Mouse (Mus musculus): ENCODE measurements around the gene Tmem252. TPM values are rescaled to one million over a fixed set of nuclear protein-coding genes. Genes with fewer than 3 reads are reported as not detected.

Gene Tmem252
- not detected in 2 replicates for polyA plus RNA-seq (2012)

DNA sequence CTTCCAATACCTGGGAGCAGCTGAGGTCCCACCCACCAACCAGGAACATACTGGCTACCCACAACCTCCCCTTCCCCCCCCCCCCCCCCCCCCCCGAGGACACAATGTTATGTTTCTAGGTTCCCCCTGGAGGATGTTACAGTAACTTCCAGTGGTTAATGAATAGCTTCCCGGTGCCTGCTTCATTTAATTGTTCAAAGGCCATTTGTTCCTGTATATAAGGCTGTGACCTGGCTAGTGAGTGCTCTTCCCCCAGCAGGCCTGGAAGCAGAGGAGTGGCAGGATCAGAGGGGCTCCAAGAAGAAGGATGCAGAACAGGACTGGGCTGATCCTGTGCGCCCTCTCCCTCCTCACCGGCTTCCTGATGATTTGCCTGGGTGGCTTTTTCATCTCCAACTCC lies at the start of gene Tmem252:
Gene Tmem252 (plus strand): TSS at position 247 of the 400 bp plus-strand sequence.
- no peak for TF ChIP-seq GATA1 (IDR thresholded peaks at IDR 0.05; ENCODE audit: low read length)

DNA sequence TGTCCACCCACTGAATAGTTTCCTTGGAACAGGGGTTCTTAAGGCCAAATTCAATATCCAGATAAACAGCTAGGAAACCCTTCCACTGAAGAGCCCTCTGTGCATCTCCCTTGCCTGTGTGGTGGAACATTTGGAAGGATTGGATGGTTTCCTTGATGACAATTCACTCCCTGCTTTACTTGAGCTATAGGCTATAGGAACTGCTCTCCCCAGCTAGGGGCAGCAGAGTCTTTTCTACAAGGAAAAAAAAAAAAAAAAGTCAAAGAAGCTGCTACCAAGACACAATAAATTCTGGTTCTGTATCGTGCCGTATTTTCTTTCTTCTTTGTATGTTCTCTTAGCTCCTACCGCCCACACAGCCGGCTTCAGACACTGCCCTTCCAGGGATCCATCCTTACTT lies 45.8 kb upstream of the Tmem252 start:
- TF ChIP-seq GATA1 (IDR thresholded peaks at IDR 0.05; ENCODE audit: low read length) = no peak

DNA sequence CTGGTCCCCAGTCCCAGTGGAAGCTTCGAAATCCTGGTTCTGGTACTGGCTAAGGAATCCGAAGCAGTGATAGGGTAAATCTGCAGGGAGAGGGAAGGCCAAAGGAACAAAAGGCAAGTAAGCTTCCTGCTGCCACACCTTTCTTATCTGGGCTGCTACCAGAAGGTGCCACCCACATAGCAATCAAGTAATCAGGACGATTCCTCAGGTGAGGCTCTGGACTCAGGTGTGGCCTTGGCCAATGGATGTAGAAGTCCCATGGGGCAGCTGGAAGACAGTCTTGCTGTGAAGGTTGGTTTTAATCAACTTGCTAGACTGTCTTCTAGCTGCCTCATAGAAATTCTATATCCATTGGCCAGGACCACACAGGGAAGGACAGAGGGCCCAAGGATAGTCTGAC lies 40.8 kb upstream of the Tmem252 start:
- no peak for TF ChIP-seq GATA1 (IDR thresholded peaks at IDR 0.05; ENCODE audit: low read length)

DNA sequence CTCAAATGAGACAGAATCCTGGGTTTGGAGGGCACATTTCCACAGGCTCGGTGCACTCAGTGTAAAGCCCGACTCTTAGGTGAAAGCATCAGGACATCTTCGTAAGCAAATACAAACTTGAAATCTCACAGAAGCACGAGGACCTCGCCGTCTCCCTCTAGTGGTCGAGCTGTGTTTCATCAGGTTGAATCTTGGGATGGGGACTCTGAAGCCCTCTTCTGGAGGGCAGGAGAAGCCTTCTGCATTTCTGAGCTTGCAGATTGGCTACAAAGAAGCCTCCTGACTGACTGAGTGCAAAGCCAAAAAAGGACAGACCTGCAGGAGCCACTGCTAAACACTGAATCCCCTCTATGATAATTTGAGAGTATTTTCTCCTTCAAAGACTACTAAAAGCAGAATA lies 39.2 kb upstream of the Tmem252 start:
- TF ChIP-seq GATA1 (IDR thresholded peaks at IDR 0.05; ENCODE audit: low read length) = no peak

DNA sequence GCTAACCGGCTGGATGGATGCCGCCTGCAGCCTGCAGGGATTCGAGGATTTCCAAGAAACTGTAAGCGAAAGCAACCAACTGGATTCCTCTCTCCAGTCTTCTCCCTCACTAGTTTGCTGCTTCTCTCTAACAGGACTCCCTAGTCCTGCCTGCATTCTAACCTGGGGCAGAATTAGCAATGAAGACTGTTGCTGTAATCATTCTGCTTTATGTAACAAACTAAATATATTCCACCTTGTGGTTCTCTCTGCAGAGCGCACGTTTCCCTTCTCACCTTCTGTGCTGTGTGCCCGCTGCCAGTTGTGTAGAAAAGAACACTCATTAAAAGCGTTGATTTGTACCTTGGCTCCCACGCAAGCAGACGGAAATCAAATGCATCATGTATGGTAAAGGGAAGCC lies 37.2 kb upstream of the Tmem252 start:
- TF ChIP-seq GATA1 (IDR thresholded peaks at IDR 0.05; ENCODE audit: low read length) = no peak

DNA sequence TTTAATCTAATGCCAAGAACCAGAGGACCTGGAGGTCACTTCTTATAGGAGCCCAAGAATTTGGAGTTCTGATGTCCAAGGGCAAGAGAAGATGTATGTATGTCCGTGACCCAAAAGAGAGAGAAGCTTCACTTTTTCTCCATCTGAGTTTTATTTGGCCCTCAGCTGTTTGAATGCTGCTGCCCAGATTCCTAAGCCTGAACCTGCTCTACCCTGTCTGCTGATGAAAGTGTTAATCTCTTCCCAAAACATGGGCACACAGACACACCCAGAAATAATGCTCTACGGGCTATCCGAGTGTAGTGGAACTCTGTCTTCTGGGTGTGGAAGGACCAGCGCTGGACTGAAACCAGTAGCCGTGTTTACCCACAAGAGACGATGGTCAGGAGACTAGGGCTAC lies 35.8 kb upstream of the Tmem252 start:
- no peak for TF ChIP-seq GATA1 (IDR thresholded peaks at IDR 0.05; ENCODE audit: low read length)

DNA sequence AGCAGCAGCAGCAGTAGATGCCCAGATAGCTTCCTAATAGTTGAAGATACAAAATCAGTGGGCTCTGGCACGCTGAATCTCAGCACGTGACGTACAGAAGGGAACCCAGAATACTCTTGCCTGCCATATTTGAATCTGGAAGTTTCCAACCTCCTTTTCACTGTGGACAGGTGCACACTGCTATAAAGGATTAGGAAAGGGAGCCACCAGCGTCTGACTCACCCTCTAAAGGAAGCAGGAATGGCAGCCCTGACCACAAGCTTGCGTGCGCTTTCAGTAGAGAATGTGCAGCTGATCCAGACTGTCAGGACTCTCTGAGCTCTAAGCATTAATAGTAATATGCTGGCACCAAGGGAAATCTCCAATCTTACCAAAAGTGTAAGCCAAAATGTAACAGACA lies 32.8 kb upstream of the Tmem252 start:
- TF ChIP-seq GATA1 (IDR thresholded peaks at IDR 0.05; ENCODE audit: low read length) = no peak

DNA sequence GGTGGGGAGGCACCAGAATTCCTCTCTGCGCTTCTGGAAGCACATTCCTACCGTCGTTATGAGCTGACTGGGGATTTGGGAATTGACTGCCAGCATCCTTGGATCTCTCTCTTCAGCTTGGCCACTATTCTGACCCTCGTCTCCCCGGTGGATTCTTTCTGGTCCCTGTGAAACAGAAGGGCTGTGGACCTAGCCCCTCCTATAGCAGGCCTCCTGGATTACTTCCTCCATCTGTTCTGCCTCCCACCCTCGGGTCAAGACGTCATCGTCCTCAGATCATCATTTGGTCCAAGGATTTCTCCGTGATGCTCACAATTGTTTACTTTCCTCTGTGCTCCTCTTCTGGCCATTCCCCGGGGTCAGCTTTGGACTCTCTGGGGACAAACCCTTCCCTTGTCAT lies 28.8 kb upstream of the Tmem252 start:
- no peak for TF ChIP-seq GATA1 (IDR thresholded peaks at IDR 0.05; ENCODE audit: low read length)

DNA sequence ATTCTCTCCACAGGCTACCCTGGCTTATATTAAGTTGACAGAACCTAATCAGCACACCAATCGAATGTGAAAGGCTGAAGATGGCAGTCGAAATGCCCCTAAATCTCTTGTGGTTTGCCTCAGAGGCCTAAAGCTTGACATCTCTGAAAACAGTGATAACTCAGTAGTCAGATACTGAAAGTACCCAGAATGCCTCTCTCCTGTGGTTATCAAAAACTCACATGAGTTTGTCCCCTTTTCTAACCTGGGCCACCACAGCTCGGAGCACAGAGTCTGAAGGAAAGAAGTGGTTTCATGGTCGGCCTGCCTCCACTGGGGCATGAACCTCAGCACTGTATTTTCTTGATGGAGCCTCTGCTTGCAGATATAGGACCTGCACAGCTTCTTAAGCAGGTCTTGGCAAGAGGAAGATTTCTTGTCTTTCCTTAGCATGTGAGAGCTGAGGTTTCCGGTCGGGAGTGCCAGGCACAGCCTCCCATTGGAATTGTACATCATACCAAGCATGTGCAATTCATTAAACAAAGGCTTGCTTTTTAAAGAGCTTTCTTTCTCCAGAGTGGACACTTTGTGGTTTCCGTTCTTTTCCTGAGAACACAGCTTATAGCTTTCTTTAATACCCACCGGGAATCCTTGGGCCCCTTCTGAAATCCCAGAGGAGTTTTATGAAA lies 27.5 kb upstream of the Tmem252 start:
- no peak for TF ChIP-seq GATA1 (IDR thresholded peaks at IDR 0.05; ENCODE audit: low read length)

DNA sequence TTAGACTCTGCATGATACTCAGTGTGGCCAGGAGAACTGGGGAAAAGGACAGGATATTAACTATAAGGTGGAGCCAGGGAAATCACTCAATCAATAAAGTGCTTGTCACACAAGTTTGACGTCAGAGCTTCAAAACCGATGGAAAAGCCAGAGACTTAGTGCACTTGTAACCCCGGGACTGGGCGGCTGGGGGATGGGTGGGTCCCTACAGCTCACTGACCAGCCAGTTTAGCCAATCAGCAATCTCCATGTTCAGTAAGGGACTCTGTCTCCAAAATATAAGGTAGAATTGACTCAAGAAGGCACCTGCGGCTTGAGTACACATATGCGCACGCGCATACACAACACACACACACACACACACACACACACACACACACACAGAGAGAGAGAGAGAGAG lies 25.8 kb upstream of the Tmem252 start:
- no peak for TF ChIP-seq GATA1 (IDR thresholded peaks at IDR 0.05; ENCODE audit: low read length)

DNA sequence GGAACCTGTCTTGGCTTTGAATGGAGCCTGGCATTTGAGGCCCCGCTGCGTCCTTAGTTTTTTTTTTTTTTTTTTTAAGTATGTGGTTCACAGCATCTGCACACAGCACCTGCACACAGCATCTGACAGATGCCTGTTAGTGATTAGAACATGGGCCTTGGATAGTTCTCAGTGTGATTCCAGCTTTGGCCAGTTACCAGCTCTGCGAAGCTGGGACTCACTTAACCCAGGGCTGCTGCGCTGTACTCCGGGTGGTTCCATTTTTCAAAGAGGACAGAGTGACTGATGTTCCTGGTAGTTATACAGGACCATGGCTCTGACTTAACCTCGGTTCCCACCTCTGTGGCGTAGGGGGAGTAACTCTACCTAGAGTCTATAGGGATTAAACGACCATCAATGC lies 23.4 kb upstream of the Tmem252 start:
- TF ChIP-seq GATA1 (IDR thresholded peaks at IDR 0.05; ENCODE audit: low read length) = no peak

DNA sequence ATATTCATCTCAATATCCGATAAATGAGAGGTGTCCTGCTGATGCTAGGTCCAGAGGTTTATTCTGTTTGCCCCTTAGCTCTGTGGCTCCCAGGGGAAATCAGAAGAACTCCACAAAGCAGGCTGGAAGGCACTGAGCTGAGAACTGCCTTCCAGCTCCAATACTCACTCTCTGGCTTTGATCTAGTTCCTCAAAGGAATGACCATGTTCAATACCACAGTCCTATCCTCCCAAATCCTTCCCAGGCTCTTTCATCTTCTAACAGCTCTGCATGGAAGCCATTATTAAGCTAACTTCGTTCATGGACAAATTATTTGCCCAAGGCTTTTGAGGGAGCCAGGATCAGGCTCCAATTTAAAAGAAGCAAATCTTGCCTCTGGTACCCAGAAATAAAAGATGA lies 22.2 kb upstream of the Tmem252 start:
- no peak for TF ChIP-seq GATA1 (IDR thresholded peaks at IDR 0.05; ENCODE audit: low read length)

DNA sequence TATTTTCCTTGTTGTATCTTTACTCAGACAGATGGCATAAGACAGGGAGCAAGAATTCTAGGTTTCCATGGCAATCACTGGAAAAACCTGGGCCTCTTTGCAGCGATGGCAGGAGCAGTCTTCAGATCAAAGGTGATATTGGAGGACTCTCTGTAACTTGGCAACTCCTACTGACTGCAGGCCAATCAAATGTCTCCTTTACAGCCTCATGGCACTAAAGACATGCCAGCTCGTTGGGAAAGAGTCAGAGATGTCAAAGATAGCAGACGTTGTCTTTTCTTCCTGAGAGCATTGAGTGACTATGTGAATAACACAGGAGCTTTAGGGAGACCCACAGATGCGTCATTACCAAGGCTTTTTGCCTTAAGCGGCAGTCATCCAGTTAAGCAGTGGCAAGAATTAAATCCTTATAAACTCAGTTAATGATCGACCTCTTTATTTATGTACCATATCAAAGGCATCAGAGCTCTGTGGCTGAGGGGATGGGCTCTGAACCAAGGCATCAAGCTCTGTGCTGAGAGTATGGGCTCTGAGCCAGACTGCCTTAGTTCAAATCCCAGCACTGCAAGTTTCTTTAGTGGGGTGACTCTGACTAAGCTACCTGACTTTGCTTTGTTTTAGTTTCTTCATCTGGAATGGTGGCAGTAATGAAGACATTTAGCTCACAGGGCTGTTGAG lies 21.3 kb upstream of the Tmem252 start:
- no peak for TF ChIP-seq GATA1 (IDR thresholded peaks at IDR 0.05; ENCODE audit: low read length)

DNA sequence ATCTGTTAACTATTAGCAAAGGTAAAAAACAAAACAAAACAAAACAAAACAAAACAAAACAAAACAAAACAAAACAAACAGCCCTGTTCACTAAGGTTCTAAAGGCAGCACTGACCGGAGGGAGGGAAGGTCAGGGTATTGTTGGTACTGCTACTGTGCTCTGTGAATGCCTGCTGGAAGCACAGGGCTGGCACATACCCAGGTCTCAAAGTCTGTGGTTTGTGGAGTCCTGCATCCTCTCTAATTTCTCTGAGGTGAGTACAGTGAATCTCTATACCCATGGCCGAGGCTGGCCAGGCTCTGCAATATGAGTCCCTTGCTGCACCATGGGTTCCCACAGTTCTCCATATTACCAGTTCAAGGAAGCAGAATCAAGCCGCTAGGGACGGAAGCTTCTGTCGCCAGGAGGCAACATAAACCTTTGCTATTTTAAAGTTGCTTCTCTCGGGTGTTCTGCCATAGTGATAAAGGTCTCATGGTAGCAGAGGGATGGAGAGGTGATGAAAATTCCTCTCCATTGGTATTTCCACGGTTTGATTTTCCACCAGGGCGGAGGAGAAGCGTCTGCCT lies 20.5 kb upstream of the Tmem252 start:
- no peak for TF ChIP-seq GATA1 (IDR thresholded peaks at IDR 0.05; ENCODE audit: low read length)

DNA sequence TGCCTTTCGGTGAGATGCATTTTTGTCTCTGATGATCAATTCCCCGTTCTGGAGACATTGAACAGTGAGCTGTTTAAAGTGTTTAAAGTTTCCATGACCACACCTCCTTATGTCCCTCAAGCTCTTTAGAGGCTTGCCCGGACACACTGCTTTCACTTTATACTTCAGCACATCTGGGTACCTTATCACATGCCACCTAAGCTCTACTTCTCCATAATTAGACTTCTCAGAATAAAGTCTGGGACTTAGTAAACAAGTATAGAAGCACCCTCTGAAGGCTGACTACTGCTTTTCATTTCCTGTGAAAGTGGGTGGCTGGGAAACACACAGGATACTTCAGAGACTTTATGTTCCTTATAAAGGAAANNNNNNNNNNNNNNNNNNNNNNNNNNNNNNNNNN lies 16.8 kb upstream of the Tmem252 start:
- TF ChIP-seq GATA1 (IDR thresholded peaks at IDR 0.05; ENCODE audit: low read length) = no peak

DNA sequence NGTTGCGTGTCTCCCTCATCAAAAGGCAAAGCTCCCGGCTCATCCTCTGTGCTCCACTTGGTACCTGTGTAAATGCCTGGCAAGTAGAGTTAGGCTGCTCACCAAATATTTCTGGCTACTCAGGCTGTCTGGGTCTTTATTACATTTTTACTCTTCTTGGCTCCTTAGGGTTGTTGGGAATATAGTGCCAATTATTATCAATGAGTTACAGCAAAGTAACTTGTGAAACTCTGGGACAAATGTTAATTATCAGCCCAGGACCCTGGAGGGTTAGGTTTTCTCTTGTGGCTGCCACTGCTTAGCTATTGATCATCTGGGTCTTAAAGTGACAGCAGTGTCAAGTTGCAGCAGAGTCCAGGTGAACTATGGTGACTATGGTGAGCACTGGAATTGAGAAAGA lies 11.5 kb upstream of the Tmem252 start:
- no peak for TF ChIP-seq GATA1 (IDR thresholded peaks at IDR 0.05; ENCODE audit: low read length)

DNA sequence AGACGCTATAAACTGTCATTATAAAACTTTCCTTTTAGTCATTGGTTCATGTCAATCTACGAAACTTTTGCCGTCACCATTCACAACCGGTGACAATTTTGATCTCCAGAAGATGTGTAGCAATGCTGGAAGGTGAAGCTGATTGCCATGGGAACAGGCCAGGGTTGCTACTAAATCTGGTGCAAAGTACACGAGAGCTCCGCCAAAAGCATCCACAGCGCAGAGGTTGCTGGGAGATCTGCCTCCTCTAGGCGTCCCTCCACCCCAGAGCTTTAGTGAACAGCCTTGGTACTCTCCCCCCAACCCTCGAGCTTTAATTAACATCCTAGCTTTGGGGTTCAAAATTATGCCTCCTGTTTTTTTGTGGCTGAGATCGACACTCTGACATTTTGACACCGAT lies 8.0 kb upstream of the Tmem252 start:
- no peak for TF ChIP-seq GATA1 (IDR thresholded peaks at IDR 0.05; ENCODE audit: low read length)
